Mouse (Mus musculus) naive thymus-derived CD4-positive, alpha-beta T cell, adult 2 months (primary cell): Measurements from ENCODE around the gene Arhgdib.

ENCODE experiments used
- DNase-seq: peaks from one replicate; pipeline ENCODE4 v3.0.0-alpha.2; 2011; ENCODE audit warnings: low read depth

Arhgdib gene

GRCm38 (mm10) chr6:136941051-136942021, at the start of gene Arhgdib:
Gene Arhgdib (minus strand): TSS chr6:136941899.
- peak; percentile 84 for DNase-seq

- DNase-seq = no peak
These were observed 48.9 kb upstream of the Arhgdib start for GRCm38 (mm10) chr6:136990557-136990956.

- DNase-seq = no peak
These were observed 48.3 kb upstream of the Arhgdib start for GRCm38 (mm10) chr6:136989824-136990497.

- no peak for DNase-seq
These were observed 46.9 kb upstream of the Arhgdib start for GRCm38 (mm10) chr6:136988536-136989060.

GRCm38 (mm10) chr6:136986718-136987117, 45.0 kb upstream of the Arhgdib start:
- DNase-seq = no peak

GRCm38 (mm10) chr6:136986019-136986418, 44.3 kb upstream of the Arhgdib start:
- no peak for DNase-seq

- DNase-seq = no peak
These were observed 41.5 kb upstream of the Arhgdib start for GRCm38 (mm10) chr6:136983201-136983600.

GRCm38 (mm10) chr6:136982581-136982980, 40.9 kb upstream of the Arhgdib start:
- no peak for DNase-seq

- peak; percentile 84 for DNase-seq
These were observed 38.6 kb upstream of the Arhgdib start for GRCm38 (mm10) chr6:136980331-136980746.

- peak; percentile 56 for DNase-seq
These were observed 37.8 kb upstream of the Arhgdib start for GRCm38 (mm10) chr6:136979274-136980082.

GRCm38 (mm10) chr6:136968877-136969276, 27.2 kb upstream of the Arhgdib start:
- peak; percentile 73 for DNase-seq

- peak; percentile 79 for DNase-seq
These were observed 25.8 kb upstream of the Arhgdib start for GRCm38 (mm10) chr6:136967466-136967865.

- no peak for DNase-seq
These were observed 24.2 kb upstream of the Arhgdib start for GRCm38 (mm10) chr6:136965912-136966311.

- DNase-seq = peak; percentile 76
These were observed 23.2 kb upstream of the Arhgdib start for GRCm38 (mm10) chr6:136964609-136965510.

GRCm38 (mm10) chr6:136962957-136963356, 21.3 kb upstream of the Arhgdib start:
- DNase-seq = no peak

GRCm38 (mm10) chr6:136959131-136959530, 17.4 kb upstream of the Arhgdib start:
- DNase-seq = no peak

GRCm38 (mm10) chr6:136957062-136957461, 15.4 kb upstream of the Arhgdib start:
- DNase-seq = no peak

GRCm38 (mm10) chr6:136955240-136955639, 13.5 kb upstream of the Arhgdib start:
- no peak for DNase-seq

GRCm38 (mm10) chr6:136954715-136955114, 13.0 kb upstream of the Arhgdib start:
- DNase-seq = no peak

- DNase-seq = no peak
These were observed 12.5 kb upstream of the Arhgdib start for GRCm38 (mm10) chr6:136954192-136954591.

GRCm38 (mm10) chr6:136952930-136953329, 11.2 kb upstream of the Arhgdib start:
- DNase-seq = no peak
